Mouse (Mus musculus): Measurements from ENCODE around the gene Helz2. TPM values are rescaled to one million over a fixed set of nuclear protein-coding genes. Genes with fewer than 3 reads are reported as not detected.
"Not testable (repeated sequence)": the region's sequence is repeated elsewhere in the genome, so short reads cannot be mapped to it uniquely, and the experiment has no call there.

The Helz2 gene
- polyA plus RNA-seq, 1 experiment from 2014 or later = 2.5 TPM

DNA sequence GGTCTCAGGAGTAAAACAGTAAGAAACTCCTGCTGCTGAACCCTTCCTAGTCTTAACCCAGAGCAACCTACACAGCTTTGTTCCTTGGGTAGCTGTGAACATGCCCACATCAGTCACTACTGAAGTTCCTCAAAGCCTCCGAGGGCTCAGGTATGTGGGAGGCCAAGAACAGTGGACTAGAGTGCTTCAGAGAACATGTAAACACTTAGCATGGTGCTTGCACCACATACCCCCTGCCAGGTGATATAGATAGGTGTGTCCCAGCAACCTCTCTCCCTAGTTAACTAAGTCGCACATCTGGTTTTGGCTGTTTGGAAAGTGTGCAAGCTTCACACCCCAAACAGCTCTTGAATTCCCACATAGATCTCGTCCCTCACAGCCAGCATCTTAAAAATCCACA is 40.2 kb downstream of the Helz2 start:
- Histone ChIP-seq H3K4me1 (ENCODE audit: insufficient read depth) (no peaks in the 10 kb centered on the region), H3K4me2 (no peak overlapping the region), H3K27me3 (ENCODE audit: insufficient read depth, low read length) (no peaks in the 10 kb centered on the region), H3K36me3 (ENCODE audit: insufficient read depth) (no peaks in the 10 kb centered on the region), H3K27ac (ENCODE audit: low read depth) (no peak overlapping the region), H3K4me3 (ENCODE audit: low read depth, low read length) (no peak overlapping the region), H3K9ac (no peak overlapping the region), H3K9me3 (ENCODE audit: low read depth, low read length) (no peaks in the 10 kb centered on the region)
- ATAC-seq (ENCODE audit: insufficient read depth) = no peak
- 41% methylated on average over 3 of the region's 3 CpGs for WGBS
- TF ChIP-seq CTCF (IDR thresholded peaks at IDR 0.05; ENCODE audit: low read depth) = no peak
- DNase-seq = no peak

DNA sequence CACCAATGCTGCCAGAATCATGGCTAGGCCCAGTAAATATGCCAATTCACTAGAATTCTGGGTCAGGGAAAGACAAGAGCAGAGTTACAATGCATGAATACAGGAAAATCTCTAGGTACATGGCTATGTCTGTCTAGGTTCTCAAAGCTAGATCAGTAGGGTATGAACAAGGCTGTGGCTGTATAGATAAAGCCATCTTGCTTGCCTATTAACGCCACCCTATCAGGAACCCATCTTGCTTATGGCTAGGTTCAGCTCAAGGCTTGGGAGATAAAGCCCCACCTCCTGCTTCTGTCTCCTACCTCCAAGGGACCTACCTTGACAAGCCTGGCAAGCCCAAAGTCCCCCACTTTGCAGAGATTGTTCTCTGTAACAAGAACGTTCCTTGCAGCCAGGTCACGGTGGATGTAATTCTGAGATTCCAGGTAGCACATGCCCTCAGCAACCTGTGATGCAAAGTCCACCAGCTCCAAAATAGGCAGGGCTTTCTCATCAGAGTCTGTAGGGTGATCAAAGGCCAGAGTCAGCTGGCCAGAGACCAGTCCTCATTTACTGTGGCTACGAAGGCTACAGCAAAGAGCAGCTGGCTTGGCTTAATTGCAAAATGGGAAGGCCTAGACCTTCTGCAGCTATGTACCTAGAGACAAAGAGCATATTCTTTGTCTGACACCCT is 45.1 kb downstream of the Helz2 start:
- Histone ChIP-seq H3K4me1 (ENCODE audit: insufficient read depth) (no peaks in the 10 kb centered on the region), H3K36me3 (ENCODE audit: insufficient read depth) (no peaks in the 10 kb centered on the region), H3K4me3 (ENCODE audit: low read depth, low read length) (no peak overlapping the region), H3K27me3 (ENCODE audit: insufficient read depth, low read length) (no peaks in the 10 kb centered on the region), H3K9ac (no peak overlapping the region), H3K9me3 (ENCODE audit: low read depth, low read length) (no peaks in the 10 kb centered on the region), H3K27ac (ENCODE audit: low read depth) (no peak overlapping the region), H3K4me2 (no peak overlapping the region)
- DNase-seq (no peak), ATAC-seq (ENCODE audit: insufficient read depth) (no peak)
- no peak for TF ChIP-seq CTCF (IDR thresholded peaks at IDR 0.05; ENCODE audit: low read depth)
- 70% methylated on average over 4 of the region's 4 CpGs for WGBS

DNA sequence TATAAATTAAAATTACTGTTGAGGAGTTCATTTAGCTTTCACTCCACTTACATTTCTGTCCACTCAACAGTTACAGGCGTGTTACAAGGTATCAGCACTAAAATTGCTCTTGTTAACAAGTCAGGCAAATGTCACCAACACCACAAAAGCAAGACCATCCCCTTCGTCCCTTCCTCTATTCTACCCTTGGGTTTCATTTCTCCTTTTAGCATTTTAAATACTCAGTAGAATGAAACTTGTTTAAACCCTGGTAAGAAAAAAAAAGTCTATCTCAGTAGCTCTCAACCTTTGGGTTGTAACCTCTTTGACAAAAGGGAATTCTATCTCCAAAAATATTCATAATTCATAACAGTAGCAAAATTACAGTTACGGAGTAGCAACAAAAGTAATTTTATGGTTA is 48.8 kb downstream of the Helz2 start:
- Histone ChIP-seq H3K9ac (no peak overlapping the region), H3K36me3 (ENCODE audit: insufficient read depth) (peaks cover 10% of the 10 kb centered on the region; the same call in 1 of the 2 replicates), H3K27me3 (ENCODE audit: insufficient read depth, low read length) (no peaks in the 10 kb centered on the region), H3K27ac (ENCODE audit: low read depth) (no peak overlapping the region), H3K4me1 (ENCODE audit: insufficient read depth) (no peaks in the 10 kb centered on the region), H3K9me3 (ENCODE audit: low read depth, low read length) (no peaks in the 10 kb centered on the region), H3K4me2 (no peak overlapping the region), H3K4me3 (ENCODE audit: low read depth, low read length) (no peak overlapping the region)
- TF ChIP-seq CTCF (IDR thresholded peaks at IDR 0.05; ENCODE audit: low read depth) = no peak
- WGBS = 69% methylated on average over 3 of the region's 3 CpGs
- ATAC-seq (ENCODE audit: insufficient read depth) (no peak), DNase-seq (no peak)

DNA sequence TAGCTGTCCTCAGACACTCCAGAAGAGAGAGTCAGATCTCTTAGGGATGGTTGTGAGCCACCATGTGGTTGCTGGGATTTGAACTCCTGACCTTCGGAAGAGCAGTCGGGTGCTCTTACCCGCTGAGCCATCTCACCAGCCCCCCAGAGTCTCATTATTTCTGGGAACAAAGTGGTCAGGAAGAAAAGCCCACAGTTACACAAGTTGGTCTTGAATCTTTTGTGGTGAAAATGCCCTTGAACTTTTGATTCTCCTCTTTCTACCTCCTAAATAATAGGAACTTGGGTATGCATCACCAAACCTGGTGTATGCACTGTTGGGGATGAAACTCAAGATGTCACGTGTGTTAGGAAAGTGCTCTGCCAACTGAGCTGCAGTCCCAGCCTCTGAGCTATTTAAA is 49.9 kb downstream of the Helz2 start:
- Histone ChIP-seq H3K27me3 (ENCODE audit: insufficient read depth, low read length) (no peaks in the 10 kb centered on the region), H3K36me3 (ENCODE audit: insufficient read depth) (peaks cover 10% of the 10 kb centered on the region; the same call in 1 of the 2 replicates), H3K9ac (no peak overlapping the region), H3K9me3 (ENCODE audit: low read depth, low read length) (no peaks in the 10 kb centered on the region), H3K4me3 (ENCODE audit: low read depth, low read length) (no peak overlapping the region), H3K27ac (ENCODE audit: low read depth) (no peak overlapping the region), H3K4me2 (no peak overlapping the region), H3K4me1 (ENCODE audit: insufficient read depth) (no peaks in the 10 kb centered on the region)
- DNase-seq = no peak
- no peak for ATAC-seq (ENCODE audit: insufficient read depth)
- WGBS = 64% methylated on average over 4 of the region's 4 CpGs
- TF ChIP-seq CTCF (IDR thresholded peaks at IDR 0.05; ENCODE audit: low read depth) = no peak

DNA sequence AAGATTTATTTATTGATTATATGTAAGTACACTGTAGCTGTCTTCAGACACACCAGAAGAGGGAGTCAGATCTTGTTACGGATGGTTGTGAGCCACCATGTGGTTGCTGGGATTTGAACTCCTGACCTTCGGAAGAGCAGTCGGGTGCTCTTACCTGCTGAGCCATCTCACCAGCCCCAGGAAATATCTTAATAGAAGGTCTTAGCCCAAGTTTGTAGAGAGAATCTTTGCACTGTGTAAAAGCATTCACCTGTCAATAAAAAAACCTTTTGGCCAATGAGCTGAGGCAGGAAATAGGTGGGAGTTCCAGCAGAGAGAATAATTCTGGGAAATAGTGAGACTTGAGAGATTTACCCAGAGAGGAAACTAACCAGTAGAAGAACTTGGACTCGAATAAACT is 50.4 kb downstream of the Helz2 start:
- H3K9me3 ChIP-seq (ENCODE audit: low read depth, low read length); H3K9ac ChIP-seq; DNase-seq; H3K27ac ChIP-seq (ENCODE audit: low read depth); H3K36me3 ChIP-seq (ENCODE audit: insufficient read depth); H3K4me1 ChIP-seq (ENCODE audit: insufficient read depth); H3K4me2 ChIP-seq; H3K4me3 ChIP-seq (ENCODE audit: low read depth, low read length); H3K27me3 ChIP-seq (ENCODE audit: insufficient read depth, low read length); ATAC-seq (ENCODE audit: insufficient read depth): not testable (repeated sequence)
- 74% methylated on average over 3 of the region's 4 CpGs for WGBS

DNA sequence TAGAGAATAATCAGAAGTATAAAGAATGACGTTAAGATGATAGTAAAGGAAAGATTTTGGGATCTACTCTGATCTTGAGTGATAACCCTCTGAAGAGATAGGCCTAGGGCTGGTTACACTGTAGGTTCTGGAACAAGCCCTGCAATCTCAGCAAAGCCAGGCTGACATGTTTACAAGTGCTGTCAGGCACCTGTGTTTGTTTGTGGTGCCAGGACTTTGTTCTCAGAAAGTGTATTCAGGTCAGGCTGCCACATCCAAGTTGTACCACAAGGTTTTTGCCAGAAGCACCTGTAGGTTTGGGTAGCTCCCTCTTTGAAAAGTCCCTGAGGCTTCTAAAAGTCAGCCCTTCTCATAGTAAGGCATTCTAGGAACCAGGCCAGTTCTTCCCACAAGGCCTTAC is 52.5 kb downstream of the Helz2 start:
- Histone ChIP-seq H3K27me3 (ENCODE audit: insufficient read depth, low read length) (no peaks in the 10 kb centered on the region), H3K9ac (no peak overlapping the region), H3K4me3 (ENCODE audit: low read depth, low read length) (no peak overlapping the region), H3K27ac (ENCODE audit: low read depth) (no peak overlapping the region), H3K36me3 (ENCODE audit: insufficient read depth) (peaks cover 10% of the 10 kb centered on the region; the same call in 1 of the 2 replicates), H3K4me1 (ENCODE audit: insufficient read depth) (no peaks in the 10 kb centered on the region), H3K4me2 (no peak overlapping the region), H3K9me3 (ENCODE audit: low read depth, low read length) (no peaks in the 10 kb centered on the region)
- TF ChIP-seq CTCF (IDR thresholded peaks at IDR 0.05; ENCODE audit: low read depth) = no peak
- ATAC-seq (ENCODE audit: insufficient read depth) (no peak), DNase-seq (no peak)
- WGBS = 82% methylated on average over 1 of the region's 1 CpGs

DNA sequence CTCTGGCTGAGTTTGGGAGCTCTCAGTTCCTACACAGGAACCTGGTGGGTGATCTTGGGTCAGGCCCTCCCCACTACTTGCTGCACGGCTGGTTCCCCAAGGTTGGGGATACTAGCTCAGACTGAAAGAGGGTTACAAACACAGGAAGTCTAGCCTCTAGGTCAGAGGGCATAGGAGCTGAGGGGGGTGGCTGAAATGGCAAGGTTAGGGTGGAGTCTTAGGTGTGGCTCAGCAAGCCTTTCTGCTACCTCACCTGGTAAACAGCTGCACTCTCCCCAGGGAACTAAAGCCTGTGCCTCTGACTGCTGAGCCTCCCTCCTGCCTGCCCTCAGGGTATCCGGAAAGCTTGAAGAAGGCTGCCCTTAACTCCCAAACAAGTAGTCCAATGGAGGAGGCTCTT is 53.1 kb downstream of the Helz2 start:
- Histone ChIP-seq H3K4me2 (peak overlapping the region; percentile 85), H3K9ac (0 out of 2 replicates have a peak overlapping the region, but pooled peaks have one; percentile 2), H3K27ac (ENCODE audit: low read depth) (no peak overlapping the region), H3K27me3 (ENCODE audit: insufficient read depth, low read length) (no peaks in the 10 kb centered on the region), H3K4me1 (ENCODE audit: insufficient read depth) (no peaks in the 10 kb centered on the region), H3K9me3 (ENCODE audit: low read depth, low read length) (no peaks in the 10 kb centered on the region), H3K36me3 (ENCODE audit: insufficient read depth) (peaks cover 10% of the 10 kb centered on the region; the same call in 1 of the 2 replicates), H3K4me3 (ENCODE audit: low read depth, low read length) (peak overlapping the region; percentile 5; the same call in 1 of the 2 replicates)
- no peak for TF ChIP-seq CTCF (IDR thresholded peaks at IDR 0.05; ENCODE audit: low read depth)
- DNase-seq (no peak), ATAC-seq (ENCODE audit: insufficient read depth) (no peak)
- WGBS = 35% methylated on average over 2 of the region's 2 CpGs

All from lung, embryonic 14.5 days (tissue).